Mouse (Mus musculus) midbrain, embryonic 11.5 days (tissue): ENCODE results near the gene Mcur1. TPM values are rescaled to one million over a fixed set of nuclear protein-coding genes. Genes with fewer than 3 reads are reported as not detected.
A peak's percentile ranks its signal among the peaks of the same experiment; 100 is the strongest.

Experiments used
- ATAC-seq: fragments of 200-750 bp; cut with Nextera tagmentation; 2 replicates; pipeline ENCODE4 v1.8.0; 2017; ENCODE audit warnings: moderate TSS enrichment, moderate library complexity; ENCODE audit not compliant: low FRiP score
- DNase-seq: peaks from one replicate; pipeline ENCODE4 v3.0.0; 2015; ENCODE audit warnings: low spot score; ENCODE audit errors: missing footprints
- H3K27ac ChIP-seq: fragments of 300-500 bp; sonication (generic); 2 replicates; pipeline ENCODE4 v1.5.1; 2014; ENCODE audit warnings: low read depth, low read length
- H3K27me3 ChIP-seq: fragments of 300-500 bp; sonication (generic); 2 replicates; pipeline ENCODE4 v1.6.1; 2014; ENCODE audit warnings: mild to moderate bottlenecking, low read length, moderate library complexity, mixed read lengths; ENCODE audit not compliant: control insufficient read depth, insufficient read depth
- H3K36me3 ChIP-seq: fragments of 300-500 bp; sonication (generic); 2 replicates; pipeline ENCODE4 v1.6.1; 2014; ENCODE audit warnings: mild to moderate bottlenecking, low read length, moderate library complexity, mixed read lengths; ENCODE audit not compliant: control insufficient read depth, insufficient read depth
- H3K4me1 ChIP-seq: fragments of 300-500 bp; sonication (generic); 2 replicates; pipeline ENCODE4 v1.6.1; 2014; ENCODE audit warnings: low read length; ENCODE audit not compliant: control insufficient read depth, insufficient read depth
- H3K4me2 ChIP-seq: fragments of 300-500 bp; sonication (generic); 2 replicates; pipeline ENCODE4 v1.6.1; 2014; ENCODE audit warnings: mild to moderate bottlenecking, moderate library complexity
- H3K4me3 ChIP-seq: fragments of 300-500 bp; sonication (generic); 2 replicates; pipeline ENCODE4 v1.5.1; 2014; ENCODE audit warnings: low read depth, low read length
- H3K9ac ChIP-seq: fragments of 300-500 bp; sonication (generic); 2 replicates; pipeline ENCODE4 v1.6.1; 2014; ENCODE audit warnings: low read length
- H3K9me3 ChIP-seq: fragments of 300-500 bp; sonication (generic); 2 replicates; pipeline ENCODE4 v1.6.1; 2016; ENCODE audit warnings: low read length; ENCODE audit not compliant: control insufficient read depth
- WGBS: fragments of 180-500 bp; shearing (Covaris S2); extraction: QIAGEN DNeasy Blood & Tissue Kit; methylation state at CpG from one replicate; pipeline ENCODE4 v1.1.7; 2014; 5-methylcytosine and 5-hydroxymethylcytosine counted together
- polyA plus RNA-seq: library from polyadenylated mRNA; unstranded; fragments of >200 nt; fragmentation: Nextera tagmentation; extraction: Ambion mirVana; gene quantifications from 2 replicates; pipeline ENCODE4 v1.2.1, GENCODE M21; 2014

Mcur1 gene
- polyA plus RNA-seq, 1 experiment from 2014 or later = 11.2 TPM

GRCm38 (mm10) chr13:43575431-43575830 lies 15.4 kb upstream of the Mcur1 start:
- no peak for ATAC-seq
- Histone ChIP-seq H3K9me3 (no peaks in the 10 kb centered on the region), H3K4me2 (no peak overlapping the region), H3K4me3 (no peak overlapping the region), H3K9ac (no peak overlapping the region), H3K27me3 (no peaks in the 10 kb centered on the region), H3K36me3 (no peaks in the 10 kb centered on the region), H3K4me1 (no peaks in the 10 kb centered on the region), H3K27ac (no peak overlapping the region)
- peak; percentile 6 for DNase-seq
- WGBS = 96% methylated on average over 5 of the region's 5 CpGs

DNA sequence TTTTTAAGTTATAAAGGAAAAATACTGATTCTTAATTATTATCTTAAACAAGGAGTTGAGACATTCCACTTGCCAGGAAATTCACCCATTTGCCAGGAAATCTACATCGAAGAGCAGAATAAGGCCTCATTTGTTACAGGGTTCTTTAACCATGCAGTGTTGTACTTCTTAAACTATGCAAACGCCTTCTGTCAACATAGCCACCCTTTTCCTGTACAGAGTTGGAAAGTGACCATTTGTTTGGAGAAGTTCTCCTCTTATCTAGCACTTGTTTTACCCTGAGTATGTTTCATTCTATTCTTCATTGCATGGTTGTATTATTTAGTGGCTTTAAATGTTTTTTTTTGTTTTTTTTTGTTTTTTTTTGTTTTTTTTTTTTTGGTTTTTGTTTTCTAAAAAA lies 14.0 kb upstream of the Mcur1 start:
- H3K4me3 ChIP-seq = no peak overlapping the region
- no peaks in the 10 kb centered on the region for H3K9me3 ChIP-seq
- WGBS = 82% methylated on average over 2 of the region's 2 CpGs
- no peaks in the 10 kb centered on the region for H3K4me1 ChIP-seq
- DNase-seq = no peak
- no peaks in the 10 kb centered on the region for H3K27me3 ChIP-seq
- no peak overlapping the region for H3K27ac ChIP-seq
- no peak for ATAC-seq
- no peak overlapping the region for H3K4me2 ChIP-seq
- no peaks in the 10 kb centered on the region for H3K36me3 ChIP-seq
- H3K9ac ChIP-seq = no peak overlapping the region

DNA sequence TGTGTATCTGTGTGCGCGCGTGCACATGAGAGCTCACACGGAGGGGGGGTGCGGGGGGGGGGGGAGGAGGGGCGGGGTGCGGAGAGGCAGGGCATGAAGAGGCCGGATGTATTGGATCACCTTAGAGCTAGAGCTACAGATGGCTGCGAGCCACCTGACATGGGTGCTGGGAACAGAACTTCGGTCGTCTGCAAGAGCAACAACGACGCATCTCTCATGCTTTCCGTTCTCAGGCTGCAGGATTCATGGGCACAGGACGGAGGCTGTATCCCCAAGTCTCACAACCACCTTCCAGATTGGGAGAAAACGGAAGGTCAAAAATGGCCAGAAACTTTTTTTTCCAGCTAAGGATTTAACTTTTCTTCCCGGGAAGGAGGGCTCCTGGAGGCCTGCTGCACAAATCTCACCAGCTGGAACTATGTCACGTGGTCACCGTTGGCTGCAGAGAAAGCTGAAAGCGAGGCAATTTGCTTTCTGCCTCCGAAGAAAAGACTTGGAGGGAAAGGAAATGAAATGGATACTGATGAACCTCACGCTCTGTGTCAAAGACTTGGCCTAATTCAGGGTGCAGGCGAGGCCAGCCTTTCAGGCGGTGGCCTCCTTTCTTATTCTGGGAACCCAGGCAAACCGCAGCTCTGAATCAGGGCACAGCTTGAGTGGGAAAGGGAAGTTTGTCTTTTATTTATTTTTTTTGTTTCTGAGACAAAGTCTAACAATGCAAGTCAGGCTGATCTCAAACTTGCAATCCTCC lies 7.3 kb upstream of the Mcur1 start:
- WGBS = 68% methylated on average over 24 of the region's 25 CpGs
- no peak for DNase-seq
- Histone ChIP-seq H3K27me3 (no peaks in the 10 kb centered on the region), H3K27ac (no peak overlapping the region), H3K9ac (no peak overlapping the region), H3K9me3 (no peaks in the 10 kb centered on the region), H3K4me1 (0 out of 2 replicates have a peak, but pooled peaks cover 3% of the 10 kb centered on the region), H3K36me3 (no peaks in the 10 kb centered on the region), H3K4me3 (no peak overlapping the region), H3K4me2 (no peak overlapping the region)
- ATAC-seq = no peak

GRCm38 (mm10) chr13:43566184-43566583 lies 6.2 kb upstream of the Mcur1 start:
- H3K27me3 ChIP-seq = no peaks in the 10 kb centered on the region
- no peak overlapping the region for H3K4me3 ChIP-seq
- no peak overlapping the region for H3K27ac ChIP-seq
- DNase-seq (no peak), ATAC-seq (no peak)
- no peak overlapping the region for H3K4me2 ChIP-seq
- no peak overlapping the region for H3K9ac ChIP-seq
- WGBS = 93% methylated on average over 8 of the region's 8 CpGs
- H3K36me3 ChIP-seq = no peaks in the 10 kb centered on the region
- H3K9me3 ChIP-seq = no peaks in the 10 kb centered on the region
- H3K4me1 ChIP-seq = peaks cover 3% of the 10 kb centered on the region; the same call in 1 of the 2 replicates

DNA sequence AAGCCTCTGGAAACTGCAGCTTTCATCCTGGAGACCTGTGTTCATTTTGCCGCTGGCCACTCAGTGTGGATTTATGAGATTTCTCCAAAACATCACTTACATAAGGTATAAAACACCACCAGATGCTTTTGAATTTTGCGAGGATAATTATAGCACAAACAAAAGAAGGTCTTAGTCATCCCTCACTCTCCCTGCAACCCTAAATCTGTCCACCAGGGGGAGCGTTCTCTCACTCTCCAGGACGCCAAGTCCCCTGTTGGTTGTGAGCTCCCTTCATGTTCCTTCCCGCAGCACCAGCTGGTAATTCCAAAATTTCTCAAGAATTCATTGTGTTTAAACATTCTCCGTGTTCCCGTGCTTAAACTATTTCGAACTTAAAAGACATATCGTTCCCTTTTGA lies 5.4 kb upstream of the Mcur1 start:
- H3K36me3 ChIP-seq = no peaks in the 10 kb centered on the region
- H3K4me1 ChIP-seq = peaks cover 5% of the 10 kb centered on the region; the same call in 1 of the 2 replicates
- no peak overlapping the region for H3K4me3 ChIP-seq
- DNase-seq = peak; percentile 98
- WGBS = 19% methylated on average over 9 of the region's 9 CpGs
- no peaks in the 10 kb centered on the region for H3K9me3 ChIP-seq
- no peak overlapping the region for H3K4me2 ChIP-seq
- no peak overlapping the region for H3K9ac ChIP-seq
- no peak for ATAC-seq
- no peak overlapping the region for H3K27ac ChIP-seq
- H3K27me3 ChIP-seq = no peaks in the 10 kb centered on the region

GRCm38 (mm10) chr13:43564733-43565132 lies 4.7 kb upstream of the Mcur1 start:
- ATAC-seq = no peak
- Histone ChIP-seq H3K27ac (no peak overlapping the region), H3K9me3 (no peaks in the 10 kb centered on the region), H3K4me3 (no peak overlapping the region), H3K4me2 (no peak overlapping the region), H3K9ac (no peak overlapping the region), H3K36me3 (no peaks in the 10 kb centered on the region), H3K27me3 (no peaks in the 10 kb centered on the region), H3K4me1 (peaks cover 5% of the 10 kb centered on the region; the same call in 1 of the 2 replicates)
- DNase-seq = no peak
- WGBS = 89% methylated on average over 5 of the region's 5 CpGs

- Histone ChIP-seq H3K9ac (no peak overlapping the region), H3K27ac (no peak overlapping the region), H3K4me2 (no peak overlapping the region), H3K36me3 (no peaks in the 10 kb centered on the region), H3K27me3 (peaks cover 4% of the 10 kb centered on the region; the same call in 1 of the 2 replicates), H3K9me3 (no peaks in the 10 kb centered on the region), H3K4me3 (no peak overlapping the region), H3K4me1 (peaks cover 9% of the 10 kb centered on the region; the same call in 1 of the 2 replicates)
- ATAC-seq = no peak
- WGBS = 82% methylated on average over 5 of the region's 5 CpGs
- peak; percentile 73 for DNase-seq
Observed at GRCm38 (mm10) chr13:43562726-43563125, 2.7 kb upstream of the Mcur1 start.

GRCm38 (mm10) chr13:43560458-43561411 lies 744 bp upstream of the Mcur1 start:
- Histone ChIP-seq H3K4me2 (peak overlapping the region; percentile 93), H3K4me1 (peaks cover 6% of the 10 kb centered on the region; the same call in 1 of the 2 replicates), H3K4me3 (peak overlapping the region; percentile 65), H3K9me3 (no peaks in the 10 kb centered on the region), H3K9ac (peak overlapping the region; percentile 84), H3K36me3 (no peaks in the 10 kb centered on the region), H3K27ac (peak overlapping the region; percentile 75; the same call in 1 of the 2 replicates), H3K27me3 (peaks cover 4% of the 10 kb centered on the region; the same call in 1 of the 2 replicates)
- 11% methylated on average over 18 of the region's 18 CpGs for WGBS
- ATAC-seq (0 out of 2 replicates have a peak, but pooled peaks have one; percentile 8), DNase-seq (peak; percentile 82)
